Mouse (Mus musculus) lung, adult 2 months (tissue): Measurements from ENCODE around the gene Alox5ap. TPM values are rescaled to one million over a fixed set of nuclear protein-coding genes. Genes with fewer than 3 reads are reported as not detected.

Source experiments
- DNase-seq: peaks from one replicate; pipeline ENCODE4 v3.0.0; 2022
- H3K4me1 ChIP-seq: fragments of 200-500 bp; 2 replicates; pipeline ENCODE4 v1.6.1; 2011; ENCODE audit warnings: low read length; ENCODE audit not compliant: control insufficient read depth, insufficient read depth
- H3K4me3 ChIP-seq: fragments of 200-500 bp; replicated peaks from 2 replicates; pipeline ENCODE3; 2011; ENCODE audit warnings: low read depth, mild to moderate bottlenecking, control low read depth, low read length; ENCODE audit errors: extremely low read depth
- CTCF ChIP-seq: fragments of 200-500 bp; IDR thresholded peaks from 2 replicates; pipeline ENCODE4 v1.5.1; 2011; ENCODE audit warnings: mild to moderate bottlenecking, low read length, control low read depth; ENCODE audit not compliant: insufficient read depth
- POLR2A ChIP-seq: fragments of 200-500 bp; IDR thresholded peaks from 2 replicates; pipeline ENCODE4 v1.6.1; 2011; ENCODE audit warnings: low read depth, mild to moderate bottlenecking, control low read depth, low read length, borderline replicate concordance; ENCODE audit errors: extremely low read depth
- WGBS: fragments of 180-500 bp; shearing (Covaris S2); methylation state at CpG from one replicate; pipeline ENCODE4 v1.1.7; 2018; 5-methylcytosine and 5-hydroxymethylcytosine counted together
- polyA plus RNA-seq: library from polyadenylated mRNA; depleted of rRNA; stranded (reverse); fragments of >200 nt; gene quantifications from 2 replicates; pipeline ENCODE4 v1.2.3, GENCODE M21; 2012

The Alox5ap gene
- polyA plus RNA-seq, 1 experiment = 104 TPM

GRCm38 (mm10) chr5:149322938-149323553 lies 58.5 kb downstream of the Alox5ap start:
- Histone ChIP-seq H3K4me1 (no peaks in the 10 kb centered on the region), H3K4me3 (no peak overlapping the region)
- no peak for DNase-seq
- WGBS = 80% methylated on average over 9 of the region's 9 CpGs
- TF ChIP-seq POLR2A (no peak), CTCF (no peak)

GRCm38 (mm10) chr5:149324739-149325138 lies 60.2 kb downstream of the Alox5ap start:
- H3K4me3 ChIP-seq = no peak overlapping the region

GRCm38 (mm10) chr5:149329098-149329887 lies 64.7 kb downstream of the Alox5ap start:
- 58% methylated on average over 12 of the region's 12 CpGs for WGBS

More at GRCm38 (mm10) chr5:149324739-149325138, 60.2 kb downstream of the Alox5ap start:
- DNase-seq = no peak
- no peak for TF ChIP-seq POLR2A
- WGBS = 60% methylated on average over 13 of the region's 13 CpGs
- H3K4me1 ChIP-seq = peaks cover 2% of the 10 kb centered on the region; the same call in 1 of the 2 replicates

GRCm38 (mm10) chr5:149330601-149331000 lies 66.0 kb downstream of the Alox5ap start:
- peaks cover 2% of the 10 kb centered on the region for H3K4me1 ChIP-seq
- 20% methylated on average over 1 of the region's 1 CpGs for WGBS
- no peak overlapping the region for H3K4me3 ChIP-seq
- TF ChIP-seq POLR2A = no peak
- TF ChIP-seq CTCF = no peak
- DNase-seq = no peak

More at GRCm38 (mm10) chr5:149329098-149329887, 64.7 kb downstream of the Alox5ap start:
- DNase-seq = no peak
- Histone ChIP-seq H3K4me1 (peaks cover 2% of the 10 kb centered on the region), H3K4me3 (no peak overlapping the region)
- no peak for TF ChIP-seq POLR2A
- no peak for TF ChIP-seq CTCF

GRCm38 (mm10) chr5:149331407-149332143 lies 67.0 kb downstream of the Alox5ap start:
- H3K4me1 ChIP-seq = peaks cover 2% of the 10 kb centered on the region
- no peak for DNase-seq
- H3K4me3 ChIP-seq = no peak overlapping the region
- 65% methylated on average over 10 of the region's 10 CpGs for WGBS
- TF ChIP-seq CTCF (no peak), POLR2A (no peak)

- Histone ChIP-seq H3K4me1 (peaks cover 2% of the 10 kb centered on the region), H3K4me3 (no peak overlapping the region)
- no peak for DNase-seq
- WGBS = 92% methylated on average over 4 of the region's 4 CpGs
- TF ChIP-seq POLR2A (no peak), CTCF (no peak)
Measured at GRCm38 (mm10) chr5:149332787-149333186, 68.2 kb downstream of the Alox5ap start.

GRCm38 (mm10) chr5:149333941-149334698 lies 69.6 kb downstream of the Alox5ap start:
- WGBS = 68% methylated on average over 8 of the region's 8 CpGs
- DNase-seq = no peak
- no peak overlapping the region for H3K4me3 ChIP-seq
- H3K4me1 ChIP-seq = peaks cover under 1% of the 10 kb centered on the region
- TF ChIP-seq POLR2A = no peak

- H3K4me1 ChIP-seq = no peaks in the 10 kb centered on the region; the same call in 1 of the 2 replicates
Measured at GRCm38 (mm10) chr5:149335009-149335408, 70.4 kb downstream of the Alox5ap start.

More at GRCm38 (mm10) chr5:149335009-149335408, 70.4 kb downstream of the Alox5ap start:
- H3K4me3 ChIP-seq = no peak overlapping the region
- TF ChIP-seq POLR2A (no peak), CTCF (no peak)
- DNase-seq = no peak
- 88% methylated on average over 12 of the region's 12 CpGs for WGBS
